Mouse (Mus musculus): ENCODE data around the gene Kpna1. TPM values are rescaled to one million over a fixed set of nuclear protein-coding genes. Genes with fewer than 3 reads are reported as not detected.
"Not testable (repeated sequence)": the region's sequence is repeated elsewhere in the genome, so short reads cannot be mapped to it uniquely, and the experiment has no call there.

Gene Kpna1
- 100 to 1,000 TPM; 113 to 121 TPM for total RNA-seq (2021)
- long read RNA-seq, experiment 1, full-length matches to known transcripts: 73 of 84 reads
- long read RNA-seq, experiment 1, partial matches to known transcripts: 3 of 84 reads
- long read RNA-seq, experiment 1, other reads (novel, unspliced or antisense): 8 of 84 reads
- long read RNA-seq, experiment 2, full-length matches to known transcripts: 92 of 106 reads
- long read RNA-seq, experiment 2, partial matches to known transcripts: 7 of 106 reads
- long read RNA-seq, experiment 2, other reads (novel, unspliced or antisense): 7 of 106 reads

- not testable (repeated sequence) for DNase-seq (ENCODE audit: low spot score in 2 of 2)
These were observed at the start of gene Kpna1 for GRCm38 (mm10) chr16:35978450-35978849. TSS of gene Kpna1 (plus strand) at chr16:35978750.

GRCm38 (mm10) chr16:35932179-35933055 is 46.1 kb upstream of the Kpna1 start:
- DNase-seq (ENCODE audit: low spot score in 2 of 2): no peak

GRCm38 (mm10) chr16:35933181-35933580 is 45.4 kb upstream of the Kpna1 start:
- DNase-seq (ENCODE audit: low spot score in 2 of 2): no peak

- DNase-seq (ENCODE audit: low spot score in 2 of 2): peak; percentile 9 to 37
These were observed 40.1 kb upstream of the Kpna1 start, which contains the start of the genes Parp9 and Dtx3l for GRCm38 (mm10) chr16:35938211-35939151. TSS of gene Parp9 (plus strand) at chr16:35938470. TSS of gene Dtx3l (minus strand) at chr16:35939151.

GRCm38 (mm10) chr16:35939261-35939660 is 39.3 kb upstream of the Kpna1 start:
- no peak for DNase-seq (ENCODE audit: low spot score in 2 of 2)

GRCm38 (mm10) chr16:35939690-35940089 is 38.9 kb upstream of the Kpna1 start:
- DNase-seq (ENCODE audit: low spot score in 2 of 2): peak; percentile 54 to 71

GRCm38 (mm10) chr16:35941382-35941781 is 37.2 kb upstream of the Kpna1 start:
- DNase-seq (ENCODE audit: low spot score in 2 of 2): no peak

- no peak for DNase-seq (ENCODE audit: low spot score in 2 of 2)
These were observed 29.3 kb upstream of the Kpna1 start for GRCm38 (mm10) chr16:35949264-35949663.

- DNase-seq (ENCODE audit: low spot score in 2 of 2): no peak
These were observed 27.3 kb upstream of the Kpna1 start for GRCm38 (mm10) chr16:35951216-35951615.

GRCm38 (mm10) chr16:35952628-35953130 is 25.9 kb upstream of the Kpna1 start:
- DNase-seq (ENCODE audit: low spot score in 2 of 2): no peak

GRCm38 (mm10) chr16:35965991-35966390 is 12.6 kb upstream of the Kpna1 start:
- not testable (repeated sequence) for DNase-seq (ENCODE audit: low spot score in 2 of 2)

GRCm38 (mm10) chr16:35966411-35967115 is 12.0 kb upstream of the Kpna1 start:
- DNase-seq (ENCODE audit: low spot score in 2 of 2): no peak

- no peak for DNase-seq (ENCODE audit: low spot score in 2 of 2)
These were observed 11.2 kb upstream of the Kpna1 start for GRCm38 (mm10) chr16:35967319-35967718.

GRCm38 (mm10) chr16:35968149-35968548 is 10.4 kb upstream of the Kpna1 start:
- no peak for DNase-seq (ENCODE audit: low spot score in 2 of 2)

GRCm38 (mm10) chr16:35974021-35974420 is 4.5 kb upstream of the Kpna1 start:
- DNase-seq (ENCODE audit: low spot score in 2 of 2): no peak

- peak; percentile 100 for DNase-seq (ENCODE audit: low spot score in 2 of 2)
These were observed 2.8 kb downstream of the Kpna1 start for GRCm38 (mm10) chr16:35981363-35981821.

- no peak for DNase-seq (ENCODE audit: low spot score in 2 of 2)
These were observed 4.0 kb downstream of the Kpna1 start for GRCm38 (mm10) chr16:35982506-35982901.

- peak; percentile 90 to 93 for DNase-seq (ENCODE audit: low spot score in 2 of 2)
These were observed 4.5 kb downstream of the Kpna1 start for GRCm38 (mm10) chr16:35982902-35983516.

- DNase-seq (ENCODE audit: low spot score in 2 of 2): peak; percentile 55 to 76
These were observed 5.1 kb downstream of the Kpna1 start for GRCm38 (mm10) chr16:35983517-35984101.
